Mouse (Mus musculus): Measurements from ENCODE around the gene Spaca6.

- TF ChIP-seq CTCF (IDR thresholded peaks at IDR 0.05; ENCODE audit: low read depth, low read length) (no peak), EP300 (IDR thresholded peaks at IDR 0.05; ENCODE audit: insufficient read depth, low read depth, low read length) (no peak), POLR2A (IDR thresholded peaks at IDR 0.05; ENCODE audit: insufficient read depth, low read length) (no peak)
These were observed 12.3 kb downstream of the Spaca6 start for GRCm38 (mm10) chr17:17839276-17839675.
